Mouse (Mus musculus) lung, embryonic 14.5 days (tissue): ENCODE data around the gene Taf9. TPM values are rescaled to one million over a fixed set of nuclear protein-coding genes. Genes with fewer than 3 reads are reported as not detected.

Experiments used
- ATAC-seq: fragments of 200-750 bp; cut with Nextera tagmentation; 2 replicates; pipeline ENCODE4 v1.8.0; 2017; ENCODE audit warnings: mild to moderate bottlenecking, moderate TSS enrichment, moderate library complexity; ENCODE audit not compliant: insufficient read depth
- DNase-seq: peaks from one replicate; pipeline ENCODE4 v3.0.0-alpha.2; 2015
- H3K27ac ChIP-seq: fragments of 300-500 bp; sonication (generic); 2 replicates; pipeline ENCODE4 v1.5.1; 2014; ENCODE audit warnings: low read depth, mild to moderate bottlenecking, moderate library complexity
- H3K27me3 ChIP-seq: fragments of 300-500 bp; sonication (generic); 2 replicates; pipeline ENCODE4 v1.6.1; 2014; ENCODE audit warnings: low read length, control low read depth; ENCODE audit not compliant: insufficient read depth
- H3K36me3 ChIP-seq: fragments of 300-500 bp; sonication (generic); 2 replicates; pipeline ENCODE4 v1.6.1; 2014; ENCODE audit warnings: control low read depth; ENCODE audit not compliant: insufficient read depth
- H3K4me1 ChIP-seq: fragments of 300-500 bp; sonication (generic); 2 replicates; pipeline ENCODE4 v1.6.1; 2014; ENCODE audit warnings: antibody characterized with exemption, control low read depth; ENCODE audit not compliant: insufficient read depth
- H3K4me2 ChIP-seq: fragments of 300-500 bp; sonication (generic); 2 replicates; pipeline ENCODE4 v1.6.1; 2014; ENCODE audit warnings: mild to moderate bottlenecking
- H3K4me3 ChIP-seq: fragments of 300-500 bp; sonication (generic); 2 replicates; pipeline ENCODE4 v1.5.1; 2014; ENCODE audit warnings: low read depth, low read length
- H3K9ac ChIP-seq: fragments of 300-500 bp; sonication (generic); 2 replicates; pipeline ENCODE4 v1.6.1; 2014
- H3K9me3 ChIP-seq: fragments of 300-500 bp; sonication (generic); 2 replicates; pipeline ENCODE4 v1.6.1; 2016; ENCODE audit warnings: low read depth, low read length, control low read depth
- CTCF ChIP-seq: IDR thresholded peaks from 2 replicates; pipeline ENCODE4 v1.5.1; 2016; ENCODE audit warnings: antibody characterized with exemption, low read depth
- WGBS: fragments of 180-500 bp; shearing (Covaris S2); extraction: QIAGEN DNeasy Blood & Tissue Kit; methylation state at CpG from one replicate; pipeline ENCODE4 v1.1.7; 2014; 5-methylcytosine and 5-hydroxymethylcytosine counted together
- polyA plus RNA-seq: library from polyadenylated mRNA; unstranded; fragments of >200 nt; fragmentation: Nextera tagmentation; extraction: Ambion mirVana; gene quantifications from 2 replicates; pipeline ENCODE4 v1.2.1, GENCODE M21; 2014

Taf9 gene
- 11.0 and 16.4 TPM in 2 replicates for polyA plus RNA-seq

DNA sequence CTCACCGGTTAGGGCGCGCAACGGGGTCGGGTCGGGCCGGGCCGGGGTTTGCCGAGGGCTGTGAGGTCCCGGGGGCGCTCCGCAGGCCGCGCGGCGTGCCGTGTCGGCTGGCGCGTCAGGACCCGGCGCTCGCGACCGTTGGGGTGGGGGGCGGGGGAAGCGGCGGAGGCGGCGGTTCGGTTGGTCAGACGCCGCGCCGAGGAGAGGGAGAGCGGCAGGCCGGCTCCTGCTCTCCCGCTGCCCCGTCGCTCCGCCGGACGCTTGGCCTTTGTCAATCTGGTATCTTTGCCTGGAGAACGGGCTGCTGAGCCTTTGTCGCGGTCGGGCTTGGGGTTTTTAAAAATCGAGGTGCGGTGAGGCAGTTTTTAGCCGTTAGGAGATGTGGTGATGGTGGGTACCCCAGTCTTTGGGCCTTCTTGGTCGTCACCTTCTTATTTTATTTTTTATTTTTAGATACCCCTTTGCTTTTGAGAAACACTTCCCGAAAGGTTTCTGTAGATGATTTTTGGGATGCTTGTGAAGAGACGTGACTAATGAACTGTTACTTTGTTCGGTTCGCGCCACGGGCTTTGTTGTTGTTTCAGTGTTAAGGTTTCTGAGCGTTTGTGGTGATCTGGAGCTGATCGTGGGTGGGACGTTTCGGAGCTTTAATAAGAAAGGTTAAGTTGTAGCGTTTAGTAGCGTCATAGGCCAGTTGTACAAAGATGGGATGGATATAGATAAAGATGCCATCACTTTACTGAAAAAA is at the start of gene Taf9:
Gene Taf9, plus strand, starts transcription at position 141 of the 748 bp plus-strand sequence.
- peaks cover 18% of the 10 kb centered on the region; the same call in 1 of the 2 replicates for H3K36me3 ChIP-seq
- H3K27ac ChIP-seq = peak within 1 kb of the TSS; percentile 95
- H3K4me1 ChIP-seq = peaks cover 3% of the 10 kb centered on the region; the same call in 1 of the 2 replicates
- TF ChIP-seq CTCF = no peak
- no peaks in the 10 kb centered on the region for H3K27me3 ChIP-seq
- H3K4me2 ChIP-seq = peak within 1 kb of the TSS; percentile 71
- ATAC-seq (peak; percentile 70; the same call in 1 of the 2 replicates), DNase-seq (peak; percentile 12)
- under 1% methylated on average over 63 of the region's 63 CpGs for WGBS
- H3K9me3 ChIP-seq = no peaks in the 10 kb centered on the region
- peak within 1 kb of the TSS; percentile 87 for H3K9ac ChIP-seq
- peak within 1 kb of the TSS; percentile 95 for H3K4me3 ChIP-seq

DNA sequence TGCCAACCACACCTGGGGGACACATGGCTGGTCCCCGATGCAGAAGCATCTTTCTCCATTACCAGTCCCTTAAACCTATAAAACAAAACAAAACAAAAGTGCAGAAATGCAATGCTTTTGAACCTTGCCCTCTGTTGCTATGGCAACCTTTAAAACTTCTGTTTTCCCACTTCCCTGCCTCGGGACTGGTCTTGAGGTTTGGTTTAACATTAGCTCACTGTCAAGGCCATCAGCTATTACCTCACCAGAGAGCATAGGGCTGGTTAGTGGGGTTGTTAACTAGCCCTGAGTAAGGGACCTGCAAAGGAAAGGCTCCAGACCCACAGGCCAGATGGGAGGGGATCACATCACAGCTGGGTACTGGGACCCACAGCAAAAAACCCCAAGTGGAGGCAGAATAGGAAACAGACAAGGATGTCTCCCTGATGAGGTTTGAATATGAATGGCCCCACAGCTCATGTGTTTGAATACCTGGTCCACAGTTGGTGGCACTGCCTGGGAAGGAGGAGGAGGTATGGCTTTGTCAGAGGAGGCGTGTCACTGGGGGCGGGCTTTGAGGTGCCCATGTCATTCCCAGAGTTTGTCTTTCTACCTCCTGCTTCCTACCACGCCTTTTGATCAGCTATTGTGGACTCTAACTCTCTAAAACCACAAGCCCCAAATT is 49.0 kb upstream of the Taf9 start:
- Histone ChIP-seq H3K4me2 (no peak overlapping the region), H3K9me3 (no peaks in the 10 kb centered on the region), H3K4me3 (no peak overlapping the region), H3K9ac (no peak overlapping the region), H3K27ac (no peak overlapping the region), H3K4me1 (no peaks in the 10 kb centered on the region), H3K36me3 (no peaks in the 10 kb centered on the region), H3K27me3 (no peaks in the 10 kb centered on the region)
- no peak for TF ChIP-seq CTCF
- WGBS = 72% methylated on average over 5 of the region's 5 CpGs
- no peak for ATAC-seq
- no peak for DNase-seq

GRCm38 (mm10) chr13:100603031-100603737 is 48.2 kb upstream of the Taf9 start:
- Histone ChIP-seq H3K4me3 (no peak overlapping the region), H3K27ac (no peak overlapping the region), H3K27me3 (no peaks in the 10 kb centered on the region), H3K36me3 (no peaks in the 10 kb centered on the region), H3K4me1 (no peaks in the 10 kb centered on the region), H3K9me3 (no peaks in the 10 kb centered on the region), H3K9ac (no peak overlapping the region), H3K4me2 (no peak overlapping the region)
- TF ChIP-seq CTCF = no peak
- no peak for DNase-seq
- 78% methylated on average over 10 of the region's 10 CpGs for WGBS
- no peak for ATAC-seq

- 81% methylated on average over 11 of the region's 11 CpGs for WGBS
- ATAC-seq = no peak
- Histone ChIP-seq H3K9ac (no peak overlapping the region), H3K27ac (no peak overlapping the region), H3K27me3 (no peaks in the 10 kb centered on the region), H3K4me2 (no peak overlapping the region), H3K9me3 (no peaks in the 10 kb centered on the region), H3K36me3 (no peaks in the 10 kb centered on the region), H3K4me3 (no peak overlapping the region), H3K4me1 (no peaks in the 10 kb centered on the region)
- DNase-seq = no peak
- TF ChIP-seq CTCF = no peak
Observed at GRCm38 (mm10) chr13:100603738-100604095, 47.7 kb upstream of the Taf9 start.

DNA sequence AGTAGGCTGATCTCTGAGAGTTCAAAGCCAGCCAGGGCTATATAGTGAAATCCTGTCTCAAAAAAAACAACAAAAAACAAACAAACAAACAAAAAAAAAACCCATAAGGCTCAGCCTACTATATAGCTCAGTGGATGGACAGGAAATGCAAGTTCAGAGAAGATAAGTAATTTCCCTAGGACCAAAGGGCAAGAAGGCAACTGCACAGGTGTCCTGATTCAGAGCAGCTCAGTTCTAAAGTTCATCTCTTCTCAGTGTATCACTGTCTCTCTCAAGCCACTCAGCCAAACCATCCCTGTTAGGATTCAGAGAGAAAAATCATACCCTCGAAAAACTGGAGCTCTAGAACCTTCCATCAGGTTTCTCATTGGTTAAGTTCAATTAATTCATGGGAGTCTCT is 45.5 kb upstream of the Taf9 start:
- DNase-seq (no peak), ATAC-seq (no peak)
- H3K27me3 ChIP-seq = no peaks in the 10 kb centered on the region
- H3K36me3 ChIP-seq = peaks cover 3% of the 10 kb centered on the region; the same call in 1 of the 2 replicates
- no peak overlapping the region for H3K4me3 ChIP-seq
- H3K9me3 ChIP-seq = no peaks in the 10 kb centered on the region
- WGBS = 69% methylated on average over 1 of the region's 1 CpGs
- no peak overlapping the region for H3K27ac ChIP-seq
- H3K4me2 ChIP-seq = no peak overlapping the region
- no peak overlapping the region for H3K9ac ChIP-seq
- H3K4me1 ChIP-seq = no peaks in the 10 kb centered on the region
- TF ChIP-seq CTCF = no peak

DNA sequence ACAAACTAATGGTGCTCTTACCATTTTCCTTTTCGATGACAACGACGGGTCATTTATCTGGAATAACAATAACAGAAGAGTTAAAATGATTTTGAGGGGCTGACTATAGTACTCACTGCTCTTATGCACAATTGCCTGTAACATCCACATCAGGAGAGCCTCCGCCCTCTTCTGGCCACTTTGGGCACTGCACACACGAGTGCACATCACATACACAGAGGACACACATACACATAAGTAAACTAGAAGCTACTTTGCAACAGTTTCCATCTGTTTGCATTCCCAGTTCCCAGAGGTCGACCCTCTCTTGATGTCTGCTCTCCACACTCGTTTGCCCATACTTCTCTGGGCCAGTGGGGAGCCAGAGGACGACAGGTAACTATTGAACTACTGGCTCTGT is 43.6 kb upstream of the Taf9 start:
- ATAC-seq = no peak

GRCm38 (mm10) chr13:100611266-100611665 is 40.1 kb upstream of the Taf9 start:
- ATAC-seq (no peak), DNase-seq (no peak)
- no peaks in the 10 kb centered on the region for H3K4me1 ChIP-seq
- peaks cover 2% of the 10 kb centered on the region; the same call in 1 of the 2 replicates for H3K27me3 ChIP-seq
- no peak overlapping the region for H3K4me3 ChIP-seq
- no peak for TF ChIP-seq CTCF
- H3K9ac ChIP-seq = no peak overlapping the region
- no peak overlapping the region for H3K4me2 ChIP-seq
- no peaks in the 10 kb centered on the region for H3K9me3 ChIP-seq
- no peak overlapping the region for H3K27ac ChIP-seq
- 91% methylated on average over 13 of the region's 13 CpGs for WGBS
- H3K36me3 ChIP-seq = peaks cover 8% of the 10 kb centered on the region; the same call in 1 of the 2 replicates

More for the DNA sequence above, 43.6 kb upstream of the Taf9 start:
- DNase-seq = no peak
- peaks cover 8% of the 10 kb centered on the region; the same call in 1 of the 2 replicates for H3K36me3 ChIP-seq
- peak; percentile 36; the same call in 1 of the 2 replicates for TF ChIP-seq CTCF
- no peak overlapping the region for H3K4me3 ChIP-seq
- H3K27ac ChIP-seq = no peak overlapping the region
- no peaks in the 10 kb centered on the region for H3K27me3 ChIP-seq
- H3K9ac ChIP-seq = no peak overlapping the region
- no peaks in the 10 kb centered on the region for H3K9me3 ChIP-seq
- no peak overlapping the region for H3K4me2 ChIP-seq
- H3K4me1 ChIP-seq = no peaks in the 10 kb centered on the region
- WGBS = 86% methylated on average over 8 of the region's 8 CpGs
